Mouse (Mus musculus) thymus, postnatal 10 days (tissue): Measurements from ENCODE around the gene Matn3.

Experiments
- DNase-seq, 2 experiments: peaks; one replicate each; pipeline ENCODE4 v3.0.0; 2021; ENCODE audit warnings: low spot score in 2 of 2

The Matn3 gene

DNA sequence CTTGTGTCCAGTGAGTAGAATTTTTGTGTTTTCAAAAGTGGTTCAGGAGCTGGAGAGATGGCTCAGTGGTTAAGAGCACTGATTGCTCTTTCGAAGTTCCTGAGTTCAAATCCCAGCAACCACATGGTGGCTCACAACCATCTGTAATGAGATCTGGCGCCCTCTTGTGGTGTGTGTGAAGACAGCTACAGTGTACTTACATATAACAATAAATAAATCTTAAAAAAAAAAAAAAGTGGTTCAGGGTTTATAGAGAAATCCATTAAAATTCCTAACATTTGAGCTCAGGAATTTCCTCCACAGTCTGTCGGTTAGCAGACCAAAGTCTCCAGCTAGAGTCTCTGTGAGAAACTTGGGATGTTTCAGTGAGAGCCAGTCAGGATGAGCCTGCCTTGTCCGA is 11.5 kb upstream of the Matn3 start:
- peak in 1 of 2 experiments; percentile 48 for DNase-seq

DNA sequence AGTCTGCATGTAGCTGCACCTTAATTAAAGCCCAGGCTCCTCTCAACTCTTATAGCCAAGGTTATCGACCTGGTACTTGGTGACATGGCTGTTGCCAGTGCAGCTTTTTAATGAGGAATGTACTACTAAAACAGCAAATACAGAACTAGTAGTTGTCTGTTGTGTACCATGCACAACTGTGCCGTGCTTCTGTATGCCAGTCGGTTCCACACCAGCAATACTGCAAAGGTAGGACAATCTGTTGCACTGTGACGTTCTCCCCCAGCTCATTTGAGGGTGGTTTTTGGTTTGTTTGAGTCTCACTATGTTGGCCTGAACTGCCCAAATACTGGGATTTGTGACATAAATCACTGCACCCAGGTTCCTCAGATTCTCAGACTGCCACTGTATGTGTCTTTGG is 8.2 kb upstream of the Matn3 start:
- DNase-seq = no peak

DNA sequence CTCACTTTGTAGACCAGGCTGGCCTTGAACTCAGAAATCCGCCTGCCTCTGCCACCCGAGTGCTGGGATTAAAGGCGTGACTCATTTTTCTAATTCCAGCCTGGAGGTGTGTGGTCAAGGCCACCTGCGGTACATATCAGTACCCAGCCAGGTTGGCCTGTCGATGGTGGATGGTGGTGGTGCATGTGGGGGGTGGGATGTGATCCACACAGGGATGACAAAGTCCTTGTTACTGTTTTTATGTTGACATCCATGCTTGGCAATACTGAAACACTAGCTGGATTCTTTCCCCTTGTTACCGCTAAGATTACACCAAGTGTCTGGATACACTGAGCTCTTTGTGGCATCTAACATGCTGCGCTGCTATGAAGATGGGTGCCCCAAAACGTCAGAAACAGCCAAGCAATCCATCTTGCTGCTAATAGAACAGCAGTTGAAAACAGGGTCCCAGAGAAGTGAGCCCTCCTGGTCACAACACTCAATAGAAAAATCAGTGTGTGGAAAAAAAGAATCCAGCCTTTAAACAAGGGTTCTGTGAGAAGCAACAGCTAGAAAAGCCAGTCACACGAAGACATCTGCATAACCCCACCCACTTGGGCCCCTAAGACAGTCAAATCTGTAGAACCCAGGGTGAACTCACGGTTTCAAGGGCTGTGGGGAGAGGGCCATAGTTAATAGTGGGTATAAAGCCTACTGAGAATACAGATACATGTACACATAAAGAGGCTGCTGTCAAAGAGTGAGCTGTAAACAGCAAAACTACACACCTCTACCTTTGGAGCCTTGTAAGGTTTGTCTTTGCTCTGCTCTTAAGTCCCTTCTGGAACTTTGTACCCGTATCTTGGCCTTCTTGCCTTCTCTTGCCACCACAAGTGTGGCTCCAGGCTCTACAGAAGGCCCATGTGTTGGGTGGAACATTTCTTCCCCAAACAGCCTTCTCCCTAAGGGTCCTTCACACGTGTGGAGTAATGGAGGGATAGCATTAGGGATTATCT is 7.4 kb upstream of the Matn3 start:
- no peak for DNase-seq

DNA sequence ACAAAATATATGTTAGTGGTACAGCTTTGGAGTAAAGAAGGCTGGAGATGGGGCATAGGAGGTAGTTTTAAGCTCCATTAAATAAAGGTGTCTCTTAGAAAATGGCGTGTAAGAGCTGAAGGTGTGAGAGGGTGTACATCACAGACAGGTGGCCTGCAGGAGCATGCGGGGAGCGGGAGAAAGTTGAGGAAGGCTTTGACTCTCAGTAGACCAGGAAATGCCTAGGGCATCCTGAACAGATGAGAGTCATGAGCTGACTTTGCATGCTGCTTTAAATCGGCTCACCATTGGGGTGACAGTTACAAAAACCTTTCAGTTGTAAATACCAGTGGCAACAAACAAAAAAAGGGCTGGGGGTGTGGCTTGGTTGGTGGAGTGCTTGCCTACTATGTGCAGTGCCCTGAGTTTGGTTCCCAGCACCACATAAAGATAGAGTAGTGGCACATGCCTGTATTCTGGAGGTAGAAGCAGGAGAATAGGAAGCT is 6.6 kb upstream of the Matn3 start:
- no peak for DNase-seq

DNA sequence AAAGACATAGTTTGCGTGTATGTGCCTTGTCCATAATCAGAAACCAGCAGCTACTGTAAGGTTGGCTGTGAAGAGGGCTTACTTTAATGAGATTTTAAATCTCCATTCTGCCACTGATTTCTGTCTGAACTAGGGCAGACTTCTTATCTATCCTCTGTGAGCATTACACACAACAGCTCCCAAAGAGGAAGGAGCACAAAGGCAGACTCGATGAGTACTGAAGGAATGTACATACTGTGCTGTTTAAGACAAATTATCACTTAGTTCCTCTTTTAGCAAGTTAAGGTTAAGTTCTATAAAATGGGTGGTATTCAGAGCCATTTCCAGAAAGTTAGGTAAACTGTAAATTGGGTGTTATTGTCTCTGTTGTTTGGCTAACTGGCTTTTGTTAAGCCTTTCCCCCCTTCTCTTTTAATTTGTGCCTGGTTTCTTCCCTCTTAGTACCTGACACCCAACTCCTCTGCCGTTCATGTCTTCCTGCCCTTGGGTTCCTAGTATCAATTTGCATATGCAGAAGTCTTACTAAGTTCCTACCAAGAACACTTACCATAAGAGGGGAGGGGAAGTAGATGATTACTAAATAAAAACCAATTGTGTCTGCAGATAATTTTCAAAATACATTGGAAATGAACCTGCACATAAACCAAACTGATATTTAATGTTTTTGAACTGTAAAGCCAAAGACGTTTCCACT is 5.9 kb upstream of the Matn3 start:
- DNase-seq = no peak

DNA sequence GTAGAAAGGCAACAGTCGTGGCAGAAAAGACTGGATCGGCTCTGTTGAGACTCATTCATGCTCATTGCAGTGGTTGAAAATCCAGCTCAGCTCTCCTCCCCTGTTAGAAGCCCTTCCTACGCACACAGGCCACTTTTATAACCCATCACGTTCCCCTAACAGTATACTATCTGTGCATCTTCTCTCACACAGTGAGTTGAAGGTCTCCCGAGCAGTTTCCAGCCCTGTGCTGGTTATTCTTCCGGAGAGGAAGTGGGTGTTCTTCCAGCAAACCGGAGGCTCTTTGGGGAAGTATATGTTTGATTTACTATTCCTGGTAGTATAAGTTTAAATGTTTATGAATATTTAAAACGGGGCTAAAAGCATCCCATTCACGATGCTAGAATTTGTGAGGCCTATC is 566 bp upstream of the Matn3 start:
- no peak for DNase-seq

DNA sequence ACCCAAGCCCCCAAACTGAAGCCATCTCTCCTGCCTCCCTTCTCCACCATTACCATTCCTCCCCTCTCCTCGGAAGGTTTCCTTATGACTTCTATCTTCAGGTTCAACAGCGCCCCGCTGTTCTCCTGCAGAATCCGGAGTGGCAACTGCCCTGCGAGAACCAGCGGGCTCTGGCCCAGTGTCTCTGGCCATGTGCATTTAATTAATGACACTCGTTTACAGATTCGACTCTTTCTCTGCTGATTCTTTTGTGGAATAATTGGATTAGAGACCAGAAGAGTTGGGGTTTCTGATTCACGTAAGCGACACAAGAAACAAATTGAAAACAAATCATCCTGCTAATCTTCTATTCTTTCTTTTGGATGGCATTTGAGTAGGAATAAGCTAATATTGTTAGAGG is 5.4 kb downstream of the Matn3 start:
- no peak for DNase-seq

DNA sequence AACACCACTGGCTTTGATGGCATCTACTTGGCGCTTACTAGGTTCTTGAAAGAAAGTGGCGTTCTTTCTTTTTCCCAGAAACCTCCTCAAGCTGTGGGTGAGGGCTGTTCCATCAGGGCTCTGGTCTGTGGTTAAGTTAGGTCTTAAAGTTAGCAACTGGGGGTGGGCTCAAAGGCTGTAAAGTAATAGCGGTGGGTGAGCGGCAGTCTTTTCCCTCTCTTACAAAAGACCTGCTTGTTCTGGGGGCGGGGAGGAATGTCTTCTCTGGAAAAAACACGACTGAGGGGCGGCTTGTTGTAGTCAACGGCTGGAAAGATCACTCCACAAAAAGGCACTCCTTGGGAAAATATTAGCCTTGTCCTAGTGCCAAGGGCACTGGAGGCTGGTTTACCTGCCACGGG is 6.4 kb downstream of the Matn3 start:
- DNase-seq = no peak

DNA sequence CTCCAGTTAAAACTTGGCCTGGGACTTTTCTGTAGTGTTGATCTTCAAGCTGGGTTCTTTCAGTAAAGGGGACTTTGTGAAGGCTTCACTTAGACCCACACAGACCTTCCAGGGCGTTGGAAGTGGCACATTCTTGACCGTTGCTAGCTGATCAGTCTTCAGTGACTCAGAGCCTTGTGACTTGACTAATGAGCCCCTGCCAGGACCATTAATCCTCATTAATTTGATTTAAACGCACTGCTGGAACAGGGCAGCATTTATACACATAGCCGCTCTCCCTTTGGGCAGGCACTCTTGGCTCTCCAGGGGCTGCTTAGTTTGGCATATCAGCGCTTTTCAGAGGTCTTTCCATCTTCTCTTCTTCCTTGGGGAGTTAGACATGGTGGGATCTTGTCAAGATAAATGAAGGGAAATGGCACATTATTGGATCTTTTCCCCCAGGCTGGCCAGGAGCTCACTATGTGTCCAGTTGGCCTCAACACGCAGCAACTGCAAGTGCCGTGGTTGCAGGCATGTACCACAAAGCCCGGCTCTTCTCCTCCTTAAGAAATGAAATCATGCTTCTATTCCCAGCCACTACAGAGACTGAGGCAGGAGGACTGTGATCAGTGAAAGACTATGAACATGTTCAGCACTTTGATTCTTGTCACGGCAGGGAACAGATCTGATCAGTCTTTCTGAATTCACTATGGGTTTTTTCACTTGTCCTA is 14.0 kb downstream of the Matn3 start:
- DNase-seq = no peak

DNA sequence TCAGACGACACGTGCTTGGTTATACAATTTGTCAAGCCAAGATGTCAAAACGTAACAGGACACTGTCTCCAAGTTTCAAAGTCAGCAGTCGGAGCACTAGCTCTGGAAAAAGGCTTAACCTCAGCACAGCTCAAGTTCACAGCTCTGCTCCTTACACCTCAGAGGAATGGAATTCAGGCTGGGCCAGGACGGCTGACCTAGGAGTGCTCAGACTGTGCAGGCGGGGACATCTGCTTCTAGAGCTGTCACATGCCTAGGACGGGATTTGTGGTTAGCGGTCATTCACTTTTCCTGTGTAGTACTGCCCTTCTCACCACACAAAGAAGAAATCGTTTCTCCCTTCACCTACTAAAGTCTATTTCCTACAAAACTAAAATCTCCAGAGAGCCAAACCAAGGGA is 22.1 kb downstream of the Matn3 start:
- no peak for DNase-seq

DNA sequence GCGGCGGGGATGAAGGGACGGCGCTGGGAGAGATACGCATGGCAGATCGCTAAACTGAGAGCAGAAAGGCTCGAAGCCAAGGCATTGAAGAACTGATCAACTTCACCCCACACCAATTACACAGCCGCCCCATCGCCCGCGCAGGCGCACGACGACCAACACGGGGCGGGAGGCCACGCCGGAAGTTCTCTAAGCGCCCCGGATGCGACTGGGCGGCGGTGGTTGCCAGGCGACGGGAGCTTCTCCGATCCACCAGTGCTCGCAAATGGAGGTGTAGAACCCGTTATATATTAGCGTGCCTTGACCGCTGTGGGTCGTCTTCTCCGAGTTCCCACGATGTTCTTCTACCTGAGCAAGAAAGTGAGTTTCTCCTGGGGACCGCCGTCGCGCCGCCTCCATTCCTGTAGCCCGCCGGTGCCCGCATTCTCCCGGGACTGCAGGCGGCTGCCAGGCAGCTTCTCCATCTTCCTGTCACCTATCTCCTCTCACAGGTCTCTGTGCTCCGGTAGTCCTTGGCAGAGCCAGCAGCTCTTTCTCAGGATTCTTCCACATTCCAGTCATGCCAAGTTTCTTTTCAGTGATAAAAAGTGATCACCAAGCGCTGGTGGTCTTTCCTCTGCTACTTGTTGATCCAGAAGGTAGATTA is 26.2 kb downstream of the Matn3 start, which contains the start of gene Wdr35:
Gene Wdr35 (plus strand): TSS at position 73 of the 646 bp plus-strand sequence.
- peak; percentile 84 to 93 for DNase-seq

DNA sequence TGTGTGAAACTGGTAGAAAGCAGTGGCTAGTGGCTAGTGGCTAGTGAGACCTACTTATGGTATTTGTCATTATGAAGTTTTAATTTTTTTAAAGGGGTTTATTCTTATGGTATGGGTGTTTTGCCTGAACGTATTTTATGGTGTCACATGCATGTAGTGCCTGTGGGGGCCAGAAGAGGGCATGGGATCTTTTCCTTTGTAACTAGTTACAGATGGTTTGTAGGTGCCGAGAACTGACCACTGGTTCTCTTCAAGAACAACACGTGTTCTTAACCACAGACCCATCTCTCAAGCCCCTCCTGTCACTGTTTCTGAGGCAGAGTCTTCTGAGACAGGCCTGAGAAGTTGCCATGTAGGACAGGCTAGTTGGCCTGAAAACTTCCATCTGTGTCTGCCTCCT is 27.3 kb downstream of the Matn3 start:
- no peak for DNase-seq

DNA sequence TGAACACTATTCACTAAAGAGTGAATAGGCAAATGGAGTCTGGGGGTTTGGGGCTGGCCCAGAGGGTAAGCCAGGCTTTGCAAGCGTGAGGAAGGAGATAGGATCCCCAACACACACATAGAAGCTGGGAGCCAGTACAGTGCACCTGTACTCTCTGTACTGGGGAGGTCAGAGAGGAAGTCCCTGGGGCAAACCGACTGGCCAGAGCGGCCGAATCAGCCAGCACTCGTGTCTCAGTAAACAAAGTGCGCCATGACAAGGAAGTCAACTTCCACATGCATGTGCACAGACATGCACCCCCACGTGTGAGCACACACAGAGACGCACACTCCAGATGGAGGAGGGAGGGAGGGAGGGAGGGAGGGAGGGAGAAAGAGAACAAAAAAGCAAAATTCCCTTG is 45.5 kb downstream of the Matn3 start:
- no peak for DNase-seq

DNA sequence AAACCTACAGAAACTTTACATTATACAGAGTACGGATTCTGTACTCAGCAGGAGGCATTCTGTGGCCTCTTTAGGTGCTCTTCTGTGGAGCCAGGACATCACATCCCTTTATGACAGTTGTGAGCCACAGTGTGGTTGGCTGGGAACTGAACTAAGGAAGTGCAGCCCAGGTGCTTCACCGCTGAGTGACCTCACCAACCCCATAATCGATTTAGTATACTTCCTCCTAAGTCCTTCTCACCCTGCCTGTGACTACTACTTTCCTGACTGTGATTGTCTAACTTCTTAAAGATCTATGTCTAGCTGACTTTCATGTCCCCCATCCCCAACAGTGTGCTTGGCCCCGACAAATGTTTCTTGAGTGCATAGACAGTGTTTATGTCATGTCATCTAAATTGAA is 50.6 kb downstream of the Matn3 start:
- DNase-seq = no peak

DNA sequence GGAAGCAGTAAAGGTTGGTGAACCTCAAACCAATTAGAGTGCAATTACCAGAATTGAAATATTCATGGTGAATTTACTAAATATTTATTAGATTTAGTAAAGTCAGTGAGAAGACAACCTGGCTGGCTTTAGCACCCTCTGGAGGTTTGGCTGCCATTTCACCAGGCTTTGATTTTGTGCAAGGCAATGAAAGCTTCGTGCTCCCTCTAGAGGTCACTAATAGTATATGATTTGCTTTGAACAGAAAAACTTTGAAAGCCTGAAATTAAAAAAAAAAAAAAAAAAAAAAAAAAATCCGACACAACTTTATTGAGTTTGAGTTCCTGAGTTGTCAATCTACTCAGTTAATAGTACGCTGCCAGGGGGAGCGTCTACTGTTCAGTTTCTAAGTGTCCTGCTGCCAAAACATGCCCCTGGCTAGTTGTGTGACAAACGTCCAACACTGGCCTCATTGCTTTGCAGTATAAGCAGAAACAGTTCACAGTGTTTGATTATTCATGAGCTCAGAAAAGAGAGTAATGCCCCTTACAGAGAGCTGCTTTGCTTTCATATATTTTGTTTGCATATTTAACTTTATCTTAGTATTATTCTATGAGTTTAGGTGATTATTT is 54.4 kb downstream of the Matn3 start:
- peak in 1 of 2 experiments; percentile 64 for DNase-seq

DNA sequence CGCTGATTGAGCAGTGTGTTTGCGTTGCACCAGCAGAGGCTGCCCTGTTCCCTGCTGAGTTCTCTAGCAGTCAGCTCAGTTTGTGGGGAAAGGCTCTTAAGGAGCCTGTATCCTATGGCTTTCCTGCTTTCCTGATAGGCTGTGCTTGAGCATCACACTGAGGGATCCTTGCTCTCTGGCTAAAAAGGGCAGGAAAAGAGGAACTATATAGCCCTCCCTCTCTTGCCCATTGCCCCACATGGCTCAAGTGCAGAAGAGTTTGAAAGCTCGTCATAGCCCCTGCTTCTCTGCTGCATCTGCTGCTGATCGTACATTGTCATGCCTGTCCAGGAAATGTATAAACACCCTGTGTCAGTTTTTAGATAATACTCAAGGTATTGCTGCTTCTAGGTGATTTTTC is 59.4 kb downstream of the Matn3 start:
- no peak for DNase-seq

DNA sequence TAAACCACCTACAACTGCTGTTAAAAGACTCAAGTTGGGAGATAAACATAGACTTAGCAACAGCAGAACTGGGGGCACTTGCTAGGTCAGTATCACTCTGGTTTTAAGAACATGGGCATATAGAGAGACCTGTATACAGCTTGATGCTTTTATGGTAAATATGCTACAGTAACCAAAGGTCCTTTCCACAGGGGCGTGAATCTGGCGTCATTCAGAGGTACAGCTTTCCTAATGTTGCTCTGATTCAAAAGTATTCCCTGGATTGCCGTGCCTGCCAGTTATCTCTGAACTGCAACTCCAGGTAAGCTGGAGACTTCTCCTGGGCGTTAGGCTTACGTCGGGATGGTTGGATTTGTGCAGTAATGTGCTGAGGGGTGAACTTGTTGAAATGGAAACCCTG is 60.1 kb downstream of the Matn3 start:
- DNase-seq = no peak

DNA sequence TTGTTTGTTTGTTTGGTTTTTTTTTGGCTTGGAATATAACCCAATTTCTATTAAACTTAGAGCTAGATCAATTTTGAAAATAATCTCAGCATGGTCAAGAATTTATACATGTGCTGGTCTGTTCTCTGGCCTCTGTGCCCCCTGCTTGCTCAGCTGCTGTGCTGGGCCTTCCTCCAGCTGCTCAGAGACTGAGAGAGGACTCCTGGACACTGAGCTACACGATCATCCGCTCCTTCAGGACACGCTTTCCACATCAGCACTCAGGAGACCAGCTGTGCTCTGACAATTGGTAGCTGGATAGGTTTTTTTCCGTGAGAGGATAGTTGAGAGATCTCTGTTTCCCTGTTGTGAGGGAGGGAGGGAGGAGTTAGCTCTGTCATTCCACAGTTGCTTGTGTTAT is 62.6 kb downstream of the Matn3 start:
- no peak for DNase-seq

DNA sequence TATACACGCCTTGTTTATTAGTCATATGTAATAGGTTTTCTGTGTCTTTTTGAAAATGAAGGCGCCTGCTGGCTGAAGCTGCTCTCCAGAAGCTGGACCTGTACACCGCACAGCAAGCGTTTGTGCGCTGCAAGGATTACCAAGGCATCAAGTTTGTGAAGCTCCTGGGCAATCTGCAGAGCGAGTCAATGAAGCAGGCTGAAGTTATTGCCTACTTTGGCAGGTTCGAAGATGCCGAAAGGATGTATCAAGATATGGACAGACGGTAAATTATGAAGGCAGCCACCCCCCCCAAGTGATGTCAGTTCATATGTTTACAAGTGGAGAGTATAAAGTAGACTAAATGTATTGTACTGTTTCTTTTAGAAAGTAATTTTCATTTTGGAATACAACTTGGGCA is 68.6 kb downstream of the Matn3 start:
- DNase-seq = no peak

DNA sequence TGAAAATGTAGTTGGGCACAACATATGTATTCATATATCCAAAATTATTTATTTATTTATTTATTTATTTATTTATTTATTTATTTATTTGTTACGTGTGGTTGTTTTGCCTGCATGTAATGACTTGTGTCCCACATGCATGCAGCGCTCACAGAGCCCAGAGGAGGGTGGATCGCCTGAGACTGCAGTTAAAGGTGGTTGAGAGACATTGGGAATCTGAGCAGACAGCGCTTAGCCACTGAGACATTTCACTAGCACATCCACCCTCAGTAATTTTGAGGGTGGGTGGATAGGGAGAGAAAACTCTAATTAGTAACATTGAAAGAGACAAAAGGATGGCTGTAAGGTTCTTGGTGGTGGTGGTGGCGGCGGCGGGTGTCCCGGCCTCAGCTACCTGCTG is 72.7 kb downstream of the Matn3 start:
- no peak for DNase-seq

DNA sequence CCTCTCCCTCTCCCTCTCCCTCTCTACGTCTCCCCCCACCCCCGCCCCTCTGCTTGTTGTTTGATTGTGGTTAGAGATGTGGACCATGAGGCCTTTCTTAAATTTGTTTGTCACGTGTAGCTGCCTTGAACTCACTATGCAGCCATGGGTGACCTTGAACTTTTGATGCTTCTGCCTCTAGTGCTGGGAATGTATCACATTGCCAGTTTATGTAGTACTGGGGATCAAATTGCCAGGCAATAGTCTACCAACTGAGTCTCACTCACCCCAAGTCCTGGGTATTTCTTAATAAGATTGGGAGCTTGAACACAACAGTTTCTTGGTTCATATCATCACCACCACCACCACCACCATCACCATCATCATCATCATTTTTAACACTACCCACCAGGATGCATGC is 73.3 kb downstream of the Matn3 start:
- no peak for DNase-seq
